Mouse (Mus musculus) gastrocnemius, adult 2 months (tissue): ENCODE measurements at regions not wholly inside any gene's neighbourhood (a gene's known extent, or its start where the extent isn't known, plus 50 kb on each side); places are given as distances from the start of the nearest gene placed in this dataset.

Source experiments
- DNase-seq: peaks from one replicate; pipeline ENCODE4 v3.0.0; 2022
- H3K27ac ChIP-seq: fragments of 200-600 bp; 2 replicates; pipeline ENCODE4 v1.8.1; 2022; ENCODE audit warnings: mild to moderate bottlenecking
- H3K4me3 ChIP-seq: fragments of 200-600 bp; 2 replicates; pipeline ENCODE4 v1.8.1; 2022; ENCODE audit warnings: mild to moderate bottlenecking, moderate library complexity
- CTCF ChIP-seq: fragments of 200-600 bp; IDR thresholded peaks from 2 replicates; pipeline ENCODE4 v1.8.1; 2022; ENCODE audit warnings: antibody characterized with exemption, mild to moderate bottlenecking, moderate library complexity
- intact Hi-C: fragments of 180-260 bp; cut with DNase I; formaldehyde crosslinking; loops from one replicate; pipeline ENCODE4 v1.15.1; 2025

DNA sequence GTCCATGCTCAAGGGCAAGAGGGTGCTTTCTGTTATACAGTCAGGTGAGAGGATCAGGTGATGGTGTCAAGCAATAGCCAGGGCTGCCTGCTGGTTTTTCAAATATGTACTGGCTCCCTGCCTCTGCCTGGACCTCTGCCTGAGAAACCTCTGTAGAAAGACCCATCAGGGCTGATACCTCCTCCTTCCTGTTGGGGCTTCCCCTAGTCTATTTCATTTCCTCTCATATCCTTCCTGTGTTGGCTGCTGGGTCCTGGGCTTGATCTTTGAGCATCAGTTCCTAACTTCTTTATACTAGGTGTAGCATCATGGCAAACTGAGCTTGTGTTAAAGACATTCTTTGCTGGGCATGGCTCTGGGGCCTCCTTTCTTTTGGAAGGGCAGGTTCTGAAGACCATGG lies 89.5 kb downstream of the Tmem38b start:
- DNase-seq, result no peak
- intact Hi-C loops, result no loop called here
- no peak overlapping the region for H3K27ac ChIP-seq
- H3K4me3 ChIP-seq, result no peak overlapping the region
- TF ChIP-seq CTCF, result no peak

- Histone ChIP-seq H3K4me3 (no peak overlapping the region), H3K27ac (no peak overlapping the region)
- TF ChIP-seq CTCF, result peak; percentile 70
- intact Hi-C loops, result loop anchor here (1.0 kb wide), 1 partner anchor 35 kb away; no protein-coding TSS in a partner anchor
- DNase-seq, result peak; percentile 48
Observed at GRCm38 (mm10) chr4:53919188-53919587, 93.3 kb downstream of the Tmem38b start.

DNA sequence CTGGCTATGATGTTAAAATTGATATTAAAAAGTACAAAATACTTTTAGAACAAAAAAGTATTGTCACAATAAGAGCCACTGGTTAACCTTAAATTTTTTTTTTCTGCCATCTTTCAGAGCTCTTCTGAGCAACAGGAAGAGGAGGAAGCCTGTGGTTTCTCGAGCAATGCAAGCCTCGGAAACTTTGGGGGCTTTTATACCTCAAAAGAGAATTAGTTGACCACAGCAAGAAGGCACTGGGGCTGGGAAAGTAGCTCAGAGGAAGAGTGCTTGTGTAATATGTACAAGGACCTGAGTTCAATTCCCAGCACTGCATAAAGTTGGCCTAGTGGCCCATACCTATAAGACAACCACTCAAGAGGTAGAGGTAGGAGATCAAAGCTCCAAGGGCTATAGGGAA lies 94.7 kb downstream of the Tmem38b start:
- intact Hi-C loops, result no loop called here
- no peak overlapping the region for H3K4me3 ChIP-seq
- no peak for DNase-seq
- no peak overlapping the region for H3K27ac ChIP-seq
- no peak for TF ChIP-seq CTCF

GRCm38 (mm10) chr4:53931068-53931467 lies 105.2 kb downstream of the Tmem38b start:
- TF ChIP-seq CTCF, result no peak

GRCm38 (mm10) chr4:53931499-53931898 lies 105.7 kb downstream of the Tmem38b start:
- Histone ChIP-seq H3K27ac (0 out of 2 replicates have a peak overlapping the region, but pooled peaks have one; percentile 4), H3K4me3 (peak overlapping the region; percentile 58)
- DNase-seq, result peak; percentile 55
- TF ChIP-seq CTCF, result peak; percentile 75
- intact Hi-C loops, result loop anchor here (1.0 to 10.0 kb wide), 2 partner anchors 393 to 1309 kb away; no protein-coding TSS in a partner anchor

More at GRCm38 (mm10) chr4:53931068-53931467, 105.2 kb downstream of the Tmem38b start:
- intact Hi-C loops, result loop anchor here (1.0 to 10.0 kb wide), 2 partner anchors 394 to 1309 kb away; no protein-coding TSS in a partner anchor
- no peak for DNase-seq
- Histone ChIP-seq H3K27ac (no peak overlapping the region), H3K4me3 (no peak overlapping the region)

DNA sequence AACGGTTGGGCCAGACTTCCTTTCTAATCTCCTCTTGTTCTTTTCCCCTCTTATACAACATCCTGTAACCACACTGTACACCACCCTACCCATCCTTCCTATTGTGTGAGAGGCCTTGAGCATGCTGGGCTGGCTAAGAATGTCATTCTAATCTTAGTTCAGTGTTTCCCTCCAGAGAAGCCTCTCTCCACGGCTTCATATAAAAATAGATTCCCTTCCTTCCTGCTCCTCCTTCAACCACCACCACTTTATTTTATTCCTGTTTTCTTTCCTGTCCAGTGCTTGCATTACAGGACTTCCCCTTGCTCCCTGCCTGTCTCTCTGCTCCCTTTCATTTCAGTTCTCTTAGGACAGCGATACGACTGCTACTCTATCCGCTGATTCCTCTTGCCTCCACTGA lies 109.5 kb downstream of the Tmem38b start:
- Histone ChIP-seq H3K27ac (no peak overlapping the region), H3K4me3 (no peak overlapping the region)
- no peak for TF ChIP-seq CTCF
- intact Hi-C loops, result loop anchor here (10.0 kb wide), 1 partner anchor 389 kb away; no protein-coding TSS in a partner anchor
- no peak for DNase-seq

GRCm38 (mm10) chr4:53948736-53949135 lies 122.9 kb downstream of the Tmem38b start:
- intact Hi-C loops, result no loop called here
- no peak overlapping the region for H3K4me3 ChIP-seq
- DNase-seq, result no peak
- no peak for TF ChIP-seq CTCF
- H3K27ac ChIP-seq, result no peak overlapping the region

DNA sequence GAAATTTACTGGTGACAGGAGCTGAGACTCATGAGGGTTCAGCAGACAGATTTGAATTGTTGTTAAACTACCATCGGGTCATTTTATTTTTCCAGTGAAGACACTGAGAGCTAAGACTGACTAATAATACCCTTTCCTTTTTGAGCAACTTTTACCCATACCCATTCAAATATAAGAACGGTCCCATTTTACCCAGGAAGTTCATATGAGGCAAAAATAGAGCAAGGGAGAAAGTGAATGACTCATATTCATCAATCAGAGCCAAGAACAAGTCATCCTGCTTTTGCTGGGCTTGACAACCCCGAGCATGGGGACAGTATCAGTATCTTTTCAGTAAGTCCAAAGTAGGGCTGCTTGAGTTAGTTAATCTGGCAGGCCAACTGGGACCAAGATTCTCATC lies 123.3 kb downstream of the Tmem38b start:
- Histone ChIP-seq H3K4me3 (no peak overlapping the region), H3K27ac (no peak overlapping the region)
- TF ChIP-seq CTCF, result no peak
- DNase-seq, result no peak
- intact Hi-C loops, result no loop called here

- no peak for DNase-seq
- intact Hi-C loops, result no loop called here
- Histone ChIP-seq H3K27ac (no peak overlapping the region), H3K4me3 (no peak overlapping the region)
- no peak for TF ChIP-seq CTCF
Observed at GRCm38 (mm10) chr4:53950496-53950895, 124.7 kb downstream of the Tmem38b start.

DNA sequence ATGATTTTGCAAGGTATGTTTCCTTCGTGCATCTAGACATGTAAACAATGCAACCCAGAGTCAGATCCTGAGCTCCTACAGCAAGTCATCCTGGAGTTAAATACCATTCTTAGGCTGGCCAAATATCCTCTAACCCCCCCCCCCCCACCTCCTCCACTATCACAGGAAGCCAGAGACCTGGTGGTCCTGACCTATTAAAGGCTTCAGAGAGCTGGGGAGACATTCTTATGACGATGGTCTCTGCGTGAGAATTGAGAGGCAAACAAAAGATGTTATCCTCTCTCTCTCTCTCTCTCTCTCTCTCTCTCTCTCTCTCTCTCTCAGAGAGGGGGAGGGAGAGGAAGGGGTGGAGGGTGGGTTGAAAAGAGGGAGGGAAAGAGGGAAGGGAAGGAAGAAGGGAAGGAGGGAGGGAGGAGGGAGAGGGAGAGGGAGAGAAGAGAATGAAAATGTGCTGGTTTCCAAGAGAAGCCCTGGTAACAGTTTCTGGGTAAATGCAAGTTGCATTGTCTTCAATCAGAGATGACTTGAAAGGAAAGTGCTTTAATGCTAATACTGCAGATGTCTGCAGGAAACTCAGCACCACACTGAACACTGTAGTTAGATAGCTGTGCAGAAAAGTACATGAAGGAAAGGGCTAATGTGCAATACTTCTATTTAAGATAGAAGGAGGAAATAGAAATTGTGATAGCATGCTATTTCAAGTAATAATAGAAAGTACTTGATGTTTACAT lies 125.3 kb downstream of the Tmem38b start:
- no peak overlapping the region for H3K4me3 ChIP-seq
- no peak for DNase-seq
- TF ChIP-seq CTCF, result no peak
- no peak overlapping the region for H3K27ac ChIP-seq
- intact Hi-C loops, result no loop called here

- TF ChIP-seq CTCF, result no peak
- Histone ChIP-seq H3K4me3 (no peak overlapping the region), H3K27ac (0 out of 2 replicates have a peak overlapping the region, but pooled peaks have one; percentile 28)
- intact Hi-C loops, result no loop called here
- no peak for DNase-seq
Observed at GRCm38 (mm10) chr4:53951734-53952109, 125.9 kb downstream of the Tmem38b start.

DNA sequence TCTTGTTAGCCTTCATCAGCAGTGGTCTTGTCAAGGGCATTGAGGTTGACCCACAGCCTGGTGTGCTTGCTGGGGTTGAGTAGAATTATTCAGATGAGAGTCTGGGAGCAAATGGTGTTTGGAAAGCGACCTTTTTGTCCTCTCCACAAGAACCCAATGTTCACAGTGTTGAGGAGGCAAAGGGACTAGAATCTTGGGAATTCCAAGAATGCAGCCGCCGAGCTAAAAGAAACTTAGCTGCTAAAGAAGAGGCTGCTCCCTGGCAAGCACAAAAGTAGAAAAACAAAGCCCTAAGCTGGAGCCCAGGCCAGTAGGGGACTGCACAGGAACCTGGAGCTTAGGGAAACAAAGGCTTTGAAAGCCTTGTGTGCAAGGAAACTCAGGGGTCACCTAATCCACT lies 126.4 kb downstream of the Tmem38b start:
- DNase-seq, result no peak
- Histone ChIP-seq H3K27ac (0 out of 2 replicates have a peak overlapping the region, but pooled peaks have one; percentile 28), H3K4me3 (no peak overlapping the region)
- no peak for TF ChIP-seq CTCF
- intact Hi-C loops, result no loop called here

DNA sequence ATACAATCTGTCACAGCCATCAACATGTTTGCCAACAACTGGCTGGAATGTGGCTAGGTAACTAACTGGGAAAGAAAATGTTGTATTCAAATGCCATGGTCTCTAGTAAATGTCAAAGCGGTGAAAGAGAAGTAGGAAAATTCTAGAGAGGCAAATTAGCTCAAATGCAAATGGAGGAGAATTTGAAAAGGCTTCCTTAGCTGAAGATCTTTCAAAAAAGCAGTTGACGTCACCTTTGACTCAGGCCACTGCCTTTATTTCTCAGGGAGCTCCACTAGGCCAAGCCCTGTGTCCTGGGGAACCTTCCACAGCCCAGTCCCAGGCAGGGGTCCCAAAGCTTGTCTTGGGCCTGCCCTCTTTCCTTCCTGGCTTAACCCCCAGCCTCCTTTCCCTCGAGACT lies 136.6 kb downstream of the Tmem38b start:
- DNase-seq, result no peak
- no peak for TF ChIP-seq CTCF
- intact Hi-C loops, result loop anchor here (2.0 kb wide), 1 partner anchor 56 kb away; no protein-coding TSS in a partner anchor
- no peak overlapping the region for H3K4me3 ChIP-seq
- no peak overlapping the region for H3K27ac ChIP-seq

GRCm38 (mm10) chr4:53970461-53970860 lies 144.6 kb downstream of the Tmem38b start:
- intact Hi-C loops, result no loop called here
- Histone ChIP-seq H3K4me3 (no peak overlapping the region), H3K27ac (no peak overlapping the region)
- DNase-seq, result no peak
- no peak for TF ChIP-seq CTCF
